9 mouse cellular contexts compared by ENCODE assay signal in genomic region chr11:103026901-103027300, GRCm38 (mm10). TPM values are rescaled to one million over a fixed set of nuclear protein-coding genes. Genes with fewer than 3 reads are reported as not detected.
DNase-seq lines count a peak whose midpoint lies in the region; ATAC-seq and TF ChIP-seq lines count a peak whose summit lies in the region.
"Had no signal": no experiment of that assay in that cellular context is flagged by ENCODE, and none has a peak within 500 bp of the region (broad histone marks: within the 10 kb centered on the region; RNA-seq: fewer than 3 reads in every experiment).

No protein-coding gene starts in this region.

- no peaks in the 10 kb centered on the region for H3K27me3 ChIP-seq in heart, adult 2 months (ENCODE audit: control insufficient read depth, insufficient read depth, low read length)
- H3K27me3 ChIP-seq in midbrain, embryonic 10.5 days (ENCODE audit: low read depth, poor library complexity, severe bottlenecking) = no peaks in the 10 kb centered on the region
- no peaks in the 10 kb centered on the region for H3K27me3 ChIP-seq in midbrain, embryonic 15.5 days (replicated peaks)
- H3K27me3 ChIP-seq in hindbrain, embryonic 16.5 days (replicated peaks; ENCODE audit: control insufficient read depth, insufficient read depth, low read length) = no peaks in the 10 kb centered on the region

- no peak for TF ChIP-seq POLR2A in heart, adult 2 months (IDR thresholded peaks at IDR 0.05; ENCODE audit: insufficient read depth, low read depth, low read length)
- TF ChIP-seq POLR2A in olfactory bulb, adult 2 months (IDR thresholded peaks at IDR 0.05; ENCODE audit: insufficient read depth, low read depth, low read length) = no peak

- intact Hi-C loops in heart, adult 2 months (cut with DNase I) = no loop called here
- intact Hi-C loops in heart, postnatal 36 days (cut with DNase I) = loop anchor here (1.0 kb wide), 1 partner anchor 10 kb away; no protein-coding TSS in a partner anchor

- TF ChIP-seq CTCF in heart, adult 2 months (IDR thresholded peaks at IDR 0.05) = no peak
- TF ChIP-seq CTCF in olfactory bulb, adult 2 months (IDR thresholded peaks at IDR 0.05; ENCODE audit: insufficient read depth, low read depth, low read length) = no peak

- H3K9me3 ChIP-seq in midbrain, embryonic 10.5 days (replicated peaks) = no peaks in the 10 kb centered on the region
- no peaks in the 10 kb centered on the region for H3K9me3 ChIP-seq in midbrain, embryonic 15.5 days
- no peaks in the 10 kb centered on the region for H3K9me3 ChIP-seq in hindbrain, embryonic 16.5 days (ENCODE audit: control insufficient read depth, low read length)

- H3K4me1 ChIP-seq in heart, adult 2 months (ENCODE audit: control insufficient read depth, insufficient read depth, low read length) = peaks cover 5% of the 10 kb centered on the region
- H3K4me1 ChIP-seq in midbrain, embryonic 10.5 days = peaks cover 26% of the 10 kb centered on the region
- peaks cover 30% of the 10 kb centered on the region for H3K4me1 ChIP-seq in midbrain, embryonic 15.5 days
- H3K4me1 ChIP-seq in hindbrain, embryonic 16.5 days (ENCODE audit: control insufficient read depth, insufficient read depth, low read depth, low read length) = peaks cover 15% of the 10 kb centered on the region
- H3K4me1 ChIP-seq in olfactory bulb, adult 2 months (ENCODE audit: control insufficient read depth, insufficient read depth, low read length) = peaks cover 4% of the 10 kb centered on the region

- H3K27ac ChIP-seq in heart, adult 2 months = peak overlapping the region; percentile 94
- no peak overlapping the region for H3K27ac ChIP-seq in midbrain, embryonic 10.5 days (replicated peaks)
- H3K27ac ChIP-seq in midbrain, embryonic 15.5 days = no peak overlapping the region
- no peak overlapping the region for H3K27ac ChIP-seq in hindbrain, embryonic 16.5 days (ENCODE audit: low read depth, low read length)
- H3K27ac ChIP-seq in olfactory bulb, adult 2 months (ENCODE audit: insufficient read depth, low read depth, low read length) = peak overlapping the region; percentile 67; the same call in 1 of the 2 replicates

- peaks cover 9% of the 10 kb centered on the region for H3K36me3 ChIP-seq in heart, adult 2 months (ENCODE audit: control insufficient read depth, insufficient read depth, low read length)
- H3K36me3 ChIP-seq in midbrain, embryonic 10.5 days = peaks cover 26% of the 10 kb centered on the region
- no peaks in the 10 kb centered on the region for H3K36me3 ChIP-seq in midbrain, embryonic 15.5 days (replicated peaks)
- H3K36me3 ChIP-seq in hindbrain, embryonic 16.5 days (ENCODE audit: control insufficient read depth, insufficient read depth, low read length) = no peaks in the 10 kb centered on the region

- 65% methylated on average over 3 of the region's 3 CpGs for WGBS in heart, adult 2 months
- 92% methylated on average over 3 of the region's 3 CpGs for WGBS in midbrain, embryonic 10.5 days
- 90% methylated on average over 3 of the region's 3 CpGs for WGBS in midbrain, embryonic 15.5 days
- 91% methylated on average over 3 of the region's 3 CpGs for WGBS in hindbrain, embryonic 16.5 days
- 58% methylated on average over 3 of the region's 3 CpGs for WGBS in olfactory bulb, adult 2 months

- no peak for ATAC-seq in midbrain, embryonic 15.5 days (replicated peaks)
- no peak for ATAC-seq in hindbrain, embryonic 16.5 days

- DNase-seq in heart, adult 2 months = no peak
- DNase-seq in heart, postnatal 36 days = no peak
- no peak for DNase-seq in midbrain, embryonic 10.5 days (ENCODE audit: low spot score)
- DNase-seq in natural killer cell, adult 2 months (ENCODE audit: low spot score in 2 of 2) = no peak
- no peak for DNase-seq in thymus, postnatal 4 days
- DNase-seq: gastrocnemius, postnatal 36 days had no signal

- TF ChIP-seq EP300 in heart, adult 2 months (IDR thresholded peaks at IDR 0.05; ENCODE audit: insufficient read depth, low read depth, low read length) = no peak

- peaks cover 1% of the 10 kb centered on the region; the same call in 1 of the 2 replicates for H3K79me2 ChIP-seq in heart, adult 2 months (replicated peaks; ENCODE audit: control insufficient read depth, insufficient read depth, low read length)

- H3K9ac ChIP-seq in heart, adult 2 months (ENCODE audit: low read depth, low read length) = no peak overlapping the region
- H3K9ac ChIP-seq in midbrain, embryonic 15.5 days = no peak overlapping the region
- no peak overlapping the region for H3K9ac ChIP-seq in hindbrain, embryonic 16.5 days (ENCODE audit: low read depth, low read length)

- no peak overlapping the region; the same call in 1 of the 2 replicates for H3K4me3 ChIP-seq in heart, adult 2 months
- H3K4me3 ChIP-seq in midbrain, embryonic 10.5 days = peak overlapping the region; percentile 79
- H3K4me3 ChIP-seq in midbrain, embryonic 15.5 days = no peak overlapping the region; the same call in 1 of the 2 replicates
- H3K4me3 ChIP-seq in hindbrain, embryonic 16.5 days (ENCODE audit: low read length) = no peak overlapping the region
- H3K4me3 ChIP-seq in olfactory bulb, adult 2 months (ENCODE audit: insufficient read depth, low read depth, low read length) = no peak overlapping the region

- no peak overlapping the region for H3K4me2 ChIP-seq in midbrain, embryonic 15.5 days
- H3K4me2 ChIP-seq in hindbrain, embryonic 16.5 days (ENCODE audit: low read length) = peak overlapping the region; percentile 82; the same call in 1 of the 2 replicates

RNA-seq across cellular contexts. Expression of gene Nmt1, which starts 1.1 kb away (rescaled TPM):
- 10 to 100 TPM; 60.5 to 67.2 TPM for total RNA-seq in heart, adult 2 months (2021)
- 37.1 and 55.3 TPM in 2 replicates for polyA plus RNA-seq in heart, adult 2 months (2012; rRNA removed)
- 10 to 100 TPM; 65.2 to 68.7 TPM for total RNA-seq in heart, postnatal 36 days (2021)
- polyA plus RNA-seq in midbrain, embryonic 10.5 days (2016; fragmentation: Nextera tagmentation; extraction: Ambion mirVana) = 57.3 and 61.8 TPM in 2 replicates
- 26.8 and 35.5 TPM in 2 replicates for polyA plus RNA-seq in midbrain, embryonic 15.5 days (2015; fragmentation: Nextera tagmentation; extraction: Ambion mirVana)
- 28.8 and 30.4 TPM in 2 replicates for polyA plus RNA-seq in hindbrain, embryonic 16.5 days (2015; fragmentation: Nextera tagmentation; extraction: Ambion mirVana)
- 557 TPM in 1 of 2 replicates, not detected in the other for polyA plus RNA-seq in olfactory bulb, adult 2 months (2012; ENCODE audit: insufficient read depth, insufficient read length, low replicate concordance, missing spikeins)

RNA-seq across cellular contexts. Expression of gene Dcakd, which starts 1.2 kb away (rescaled TPM):
- 10 to 100 TPM; 69.3 to 75.0 TPM for total RNA-seq in heart, adult 2 months (2021)
- polyA plus RNA-seq in heart, adult 2 months (2012; rRNA removed) = 122 and 139 TPM in 2 replicates
- 10 to 100 TPM; 70.4 to 81.3 TPM for total RNA-seq in heart, postnatal 36 days (2021)
- 265 and 287 TPM in 2 replicates for polyA plus RNA-seq in midbrain, embryonic 10.5 days (2016; fragmentation: Nextera tagmentation; extraction: Ambion mirVana)
- polyA plus RNA-seq in midbrain, embryonic 15.5 days (2015; fragmentation: Nextera tagmentation; extraction: Ambion mirVana) = 182 and 184 TPM in 2 replicates
- polyA plus RNA-seq in hindbrain, embryonic 16.5 days (2015; fragmentation: Nextera tagmentation; extraction: Ambion mirVana) = 132 and 192 TPM in 2 replicates
- not detected in 2 replicates for polyA plus RNA-seq in olfactory bulb, adult 2 months (2012; ENCODE audit: insufficient read depth, insufficient read length, low replicate concordance, missing spikeins)

Comparison
In these comparisons a context has a peak if more than half of its experiments do, and no peak if none do; other contexts are left out.
1. H3K27ac ChIP-seq: peak in heart, adult 2 months (single experiment) and olfactory bulb, adult 2 months (single experiment); none in midbrain, embryonic 10.5 days (single experiment), midbrain, embryonic 15.5 days (single experiment) and hindbrain, embryonic 16.5 days (single experiment).